Mouse (Mus musculus): ENCODE results near the gene Ctbp2. TPM values are rescaled to one million over a fixed set of nuclear protein-coding genes. Genes with fewer than 3 reads are reported as not detected.

Gene Ctbp2
- polyA plus RNA-seq, 1 experiment from 2014 or later, result 75.7 TPM

DNA sequence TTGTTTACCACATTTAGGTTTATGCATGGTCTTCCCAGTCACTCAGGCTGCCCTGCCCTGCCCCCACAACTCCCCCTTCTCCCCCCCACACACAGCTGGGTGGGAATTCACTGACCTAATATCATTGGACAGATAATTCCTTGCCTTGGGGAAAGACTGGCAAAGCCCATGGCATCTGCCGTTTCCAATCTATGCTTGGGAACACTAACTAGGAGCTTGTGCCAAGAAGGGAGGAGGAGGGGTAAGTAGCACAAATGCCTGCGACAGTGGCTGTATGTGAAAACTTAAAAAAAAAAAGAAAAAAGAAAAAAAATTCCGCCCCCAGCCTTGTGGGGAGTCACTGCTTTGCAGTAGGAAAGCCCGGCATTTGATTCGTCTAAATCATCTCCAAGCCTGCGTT is 57.4 kb downstream of the Ctbp2 start:
- Histone ChIP-seq H3K36me3 (peaks cover 49% of the 10 kb centered on the region), H3K9me3 (no peaks in the 10 kb centered on the region), H3K4me3 (no peak overlapping the region), H3K27ac (0 out of 2 replicates have a peak overlapping the region, but pooled peaks have one; percentile 75), H3K4me1 (peaks cover 67% of the 10 kb centered on the region), H3K27me3 (ENCODE audit: insufficient read depth, poor library complexity, severe bottlenecking) (no peaks in the 10 kb centered on the region)
- DNase-seq (ENCODE audit: low spot score), result no peak
- 68% methylated on average over 6 of the region's 6 CpGs for WGBS

- peaks cover 81% of the 10 kb centered on the region for H3K4me1 ChIP-seq
- H3K9me3 ChIP-seq, result no peaks in the 10 kb centered on the region
- H3K27me3 ChIP-seq (ENCODE audit: insufficient read depth, poor library complexity, severe bottlenecking), result no peaks in the 10 kb centered on the region
- peaks cover 28% of the 10 kb centered on the region for H3K36me3 ChIP-seq
- H3K27ac ChIP-seq, result no peak overlapping the region
- DNase-seq (ENCODE audit: low spot score), result no peak
- H3K4me3 ChIP-seq, result no peak overlapping the region
- 80% methylated on average over 3 of the region's 3 CpGs for WGBS
Measured at GRCm38 (mm10) chr7:133062055-133062454, 62.1 kb downstream of the Ctbp2 start.

GRCm38 (mm10) chr7:133060170-133060569 is 64.0 kb downstream of the Ctbp2 start:
- 92% methylated on average over 6 of the region's 6 CpGs for whole genome bisulfite sequencing
- no peaks in the 10 kb centered on the region for H3K27me3 ChIP-seq (ENCODE audit: insufficient read depth, poor library complexity, severe bottlenecking)
- no peak overlapping the region; the same call in 1 of the 2 replicates for H3K27ac ChIP-seq
- peaks cover 28% of the 10 kb centered on the region for H3K36me3 ChIP-seq
- no peaks in the 10 kb centered on the region for H3K9me3 ChIP-seq
- no peak for DNase-seq (ENCODE audit: low spot score)
- no peak overlapping the region for H3K4me3 ChIP-seq
- H3K4me1 ChIP-seq, result peaks cover 74% of the 10 kb centered on the region

DNA sequence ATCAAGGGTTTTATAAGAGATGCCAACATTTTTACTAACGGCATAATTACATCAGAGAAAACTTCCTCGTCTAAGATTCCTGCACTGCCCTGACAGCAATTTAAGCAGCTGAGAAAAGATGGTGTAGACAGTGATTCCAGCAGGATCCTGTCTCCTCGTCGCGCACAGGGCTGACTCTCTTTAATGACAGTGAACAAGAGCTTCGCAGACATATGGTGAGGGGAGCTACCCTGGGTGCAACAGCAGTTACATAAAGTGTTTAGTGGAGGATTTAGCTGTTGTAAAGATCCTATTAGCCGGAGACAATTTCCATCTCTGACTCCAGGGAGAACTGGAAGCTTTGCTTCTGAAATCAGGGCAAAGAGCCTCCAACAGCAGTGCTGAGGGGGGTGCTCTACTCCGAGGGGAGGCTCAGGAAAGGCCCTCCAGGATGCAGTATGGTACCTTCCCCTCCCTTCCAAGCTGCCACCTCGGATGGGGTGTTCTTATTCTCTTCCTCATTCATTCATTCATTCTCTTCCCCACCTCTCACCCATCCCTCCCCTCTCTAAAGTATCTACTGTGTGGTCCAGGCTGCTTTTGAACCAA is 64.5 kb downstream of the Ctbp2 start:
- H3K27ac ChIP-seq, result peak overlapping the region; percentile 83
- no peak overlapping the region for H3K4me3 ChIP-seq
- no peak for DNase-seq (ENCODE audit: low spot score)
- 75% methylated on average over 9 of the region's 9 CpGs for WGBS
- no peaks in the 10 kb centered on the region for H3K27me3 ChIP-seq (ENCODE audit: insufficient read depth, poor library complexity, severe bottlenecking)
- H3K36me3 ChIP-seq, result peaks cover 28% of the 10 kb centered on the region
- no peaks in the 10 kb centered on the region for H3K9me3 ChIP-seq
- peaks cover 77% of the 10 kb centered on the region for H3K4me1 ChIP-seq

- whole genome bisulfite sequencing, result 52% methylated on average over 6 of the region's 6 CpGs
- H3K36me3 ChIP-seq, result peaks cover 26% of the 10 kb centered on the region
- H3K4me1 ChIP-seq, result peaks cover 77% of the 10 kb centered on the region
- no peak overlapping the region for H3K4me3 ChIP-seq
- H3K27ac ChIP-seq, result peak overlapping the region; percentile 83
- no peaks in the 10 kb centered on the region for H3K27me3 ChIP-seq (ENCODE audit: insufficient read depth, poor library complexity, severe bottlenecking)
- no peak for DNase-seq (ENCODE audit: low spot score)
- H3K9me3 ChIP-seq, result no peaks in the 10 kb centered on the region
Measured at GRCm38 (mm10) chr7:133059150-133059509, 65.0 kb downstream of the Ctbp2 start.

DNA sequence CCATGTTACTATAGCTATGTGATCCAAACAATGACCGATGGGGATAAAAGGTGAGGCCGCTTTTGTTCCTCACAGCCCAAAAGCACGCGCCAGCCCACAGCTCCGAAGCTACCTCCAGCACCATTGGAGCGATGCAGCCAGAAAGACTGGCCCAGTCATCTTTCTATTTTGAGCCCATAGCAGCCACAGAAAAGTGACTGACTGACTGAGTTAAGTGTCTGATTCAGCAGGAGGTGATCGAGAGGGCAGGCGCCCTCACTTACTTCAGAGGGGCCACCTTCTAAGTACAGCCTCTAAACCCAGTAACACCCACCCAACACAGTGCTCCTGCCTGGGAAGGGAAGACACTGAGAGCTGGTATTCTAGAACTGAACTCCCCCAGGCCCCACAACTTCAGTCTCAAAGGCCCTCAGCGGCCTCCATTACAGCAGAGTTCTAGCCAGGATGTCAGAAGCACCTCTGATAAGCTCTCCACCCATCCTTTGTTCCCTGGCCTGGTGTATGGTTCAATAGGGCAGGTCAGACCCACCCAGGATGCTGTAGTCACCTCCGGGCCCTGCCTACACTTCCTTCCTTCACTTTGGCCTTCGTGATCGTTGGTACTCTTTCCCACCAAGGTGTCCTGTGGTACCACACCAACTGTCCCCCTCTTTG is 65.5 kb downstream of the Ctbp2 start:
- peaks cover 74% of the 10 kb centered on the region for H3K4me1 ChIP-seq
- no peak for DNase-seq (ENCODE audit: low spot score)
- peaks cover 30% of the 10 kb centered on the region for H3K36me3 ChIP-seq
- H3K9me3 ChIP-seq, result no peaks in the 10 kb centered on the region
- 57% methylated on average over 12 of the region's 12 CpGs for WGBS
- H3K27me3 ChIP-seq (ENCODE audit: insufficient read depth, poor library complexity, severe bottlenecking), result no peaks in the 10 kb centered on the region
- H3K4me3 ChIP-seq, result peak overlapping the region; percentile 24; the same call in 1 of the 2 replicates
- peak overlapping the region; percentile 83 for H3K27ac ChIP-seq

- H3K27me3 ChIP-seq (ENCODE audit: insufficient read depth, poor library complexity, severe bottlenecking), result no peaks in the 10 kb centered on the region
- H3K4me1 ChIP-seq, result peaks cover 69% of the 10 kb centered on the region
- 0 out of 2 replicates have a peak overlapping the region, but pooled peaks have one; percentile 6 for H3K27ac ChIP-seq
- H3K36me3 ChIP-seq, result peaks cover 43% of the 10 kb centered on the region
- WGBS, result 94% methylated on average over 8 of the region's 8 CpGs
- no peak overlapping the region for H3K4me3 ChIP-seq
- no peaks in the 10 kb centered on the region for H3K9me3 ChIP-seq
- no peak for DNase-seq (ENCODE audit: low spot score)
Measured at GRCm38 (mm10) chr7:133056924-133057323, 67.2 kb downstream of the Ctbp2 start.

DNA sequence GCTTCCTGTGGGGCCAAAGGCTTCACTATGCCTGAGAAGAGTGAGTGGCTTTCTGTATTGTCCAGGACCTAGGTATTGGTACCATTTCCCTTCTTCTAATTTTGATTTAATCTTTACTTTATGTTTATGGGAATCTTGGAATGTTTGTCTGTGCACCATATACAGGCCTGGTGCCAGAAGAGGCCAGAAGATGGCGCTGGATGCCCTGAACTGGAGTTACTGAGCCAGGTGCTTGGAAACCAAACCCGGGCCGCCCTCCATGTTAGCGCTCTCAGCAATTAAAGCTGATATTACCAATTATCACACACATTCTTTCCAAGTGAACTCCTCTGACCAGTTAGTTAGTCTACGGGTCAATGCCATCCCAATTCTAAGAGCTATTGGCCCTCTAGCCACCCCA is 69.7 kb downstream of the Ctbp2 start:
- Histone ChIP-seq H3K27ac (no peak overlapping the region), H3K9me3 (no peaks in the 10 kb centered on the region), H3K4me1 (peaks cover 55% of the 10 kb centered on the region), H3K36me3 (peaks cover 54% of the 10 kb centered on the region), H3K4me3 (no peak overlapping the region), H3K27me3 (ENCODE audit: insufficient read depth, poor library complexity, severe bottlenecking) (no peaks in the 10 kb centered on the region)
- 87% methylated on average over 5 of the region's 5 CpGs for WGBS
- no peak for DNase-seq (ENCODE audit: low spot score)

DNA sequence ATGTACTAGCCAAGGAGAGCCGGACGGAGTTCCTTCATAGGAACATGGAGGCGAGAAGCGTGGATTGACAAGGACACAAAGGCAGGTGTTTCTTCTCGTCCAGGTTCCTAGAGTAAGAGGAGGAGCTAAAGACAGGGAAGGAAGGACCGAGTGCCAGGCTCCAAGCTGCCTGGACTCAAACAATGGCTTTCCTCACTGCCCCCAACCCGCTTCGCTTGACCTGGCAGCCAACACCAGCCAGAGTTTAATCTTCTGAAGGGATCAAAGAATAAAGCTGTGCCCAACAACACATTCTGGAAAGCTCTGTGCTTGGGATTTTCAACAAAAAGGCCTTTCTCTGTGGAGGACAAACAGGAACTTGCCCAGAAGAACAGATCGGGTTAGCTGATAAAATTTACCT is 70.4 kb downstream of the Ctbp2 start:
- H3K9me3 ChIP-seq, result no peaks in the 10 kb centered on the region
- peaks cover 54% of the 10 kb centered on the region for H3K36me3 ChIP-seq
- H3K27me3 ChIP-seq (ENCODE audit: insufficient read depth, poor library complexity, severe bottlenecking), result no peaks in the 10 kb centered on the region
- peaks cover 54% of the 10 kb centered on the region for H3K4me1 ChIP-seq
- no peak for DNase-seq (ENCODE audit: low spot score)
- WGBS, result 88% methylated on average over 9 of the region's 9 CpGs
- no peak overlapping the region for H3K4me3 ChIP-seq
- no peak overlapping the region for H3K27ac ChIP-seq

GRCm38 (mm10) chr7:133052819-133053218 is 71.3 kb downstream of the Ctbp2 start:
- peaks cover 54% of the 10 kb centered on the region for H3K4me1 ChIP-seq
- no peak overlapping the region for H3K4me3 ChIP-seq
- no peaks in the 10 kb centered on the region for H3K27me3 ChIP-seq (ENCODE audit: insufficient read depth, poor library complexity, severe bottlenecking)
- no peak overlapping the region for H3K27ac ChIP-seq
- H3K36me3 ChIP-seq, result peaks cover 54% of the 10 kb centered on the region
- H3K9me3 ChIP-seq, result no peaks in the 10 kb centered on the region
- WGBS, result 76% methylated on average over 8 of the region's 8 CpGs
- no peak for DNase-seq (ENCODE audit: low spot score)

DNA sequence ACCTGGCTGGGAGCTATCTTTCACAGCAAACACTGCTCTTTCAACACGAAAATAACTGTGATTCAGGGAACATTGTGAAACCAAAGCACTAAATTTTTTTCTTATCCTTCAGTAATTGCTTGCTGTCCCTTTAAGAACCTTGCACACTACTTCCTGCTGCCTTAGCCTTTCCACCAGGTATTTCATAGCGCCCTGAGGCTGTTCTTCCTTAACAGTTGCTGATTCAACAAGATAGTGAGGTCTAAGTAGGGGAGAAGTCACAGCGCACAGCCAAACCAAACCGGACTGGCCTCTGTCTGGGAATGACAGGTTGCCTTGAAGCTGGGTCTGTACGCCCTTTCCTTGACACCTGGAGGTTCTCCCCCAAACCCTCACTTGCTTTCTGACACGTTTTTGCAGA is 73.5 kb downstream of the Ctbp2 start:
- H3K27ac ChIP-seq, result no peak overlapping the region
- H3K4me1 ChIP-seq, result peaks cover 50% of the 10 kb centered on the region
- H3K9me3 ChIP-seq, result no peaks in the 10 kb centered on the region
- peaks cover 46% of the 10 kb centered on the region for H3K36me3 ChIP-seq
- H3K4me3 ChIP-seq, result no peak overlapping the region
- H3K27me3 ChIP-seq (ENCODE audit: insufficient read depth, poor library complexity, severe bottlenecking), result no peaks in the 10 kb centered on the region
- DNase-seq (ENCODE audit: low spot score), result no peak
- 60% methylated on average over 6 of the region's 6 CpGs for WGBS

- 71% methylated on average over 3 of the region's 3 CpGs for WGBS
- Histone ChIP-seq H3K27me3 (ENCODE audit: insufficient read depth, poor library complexity, severe bottlenecking) (no peaks in the 10 kb centered on the region), H3K4me1 (peaks cover 48% of the 10 kb centered on the region), H3K36me3 (peaks cover 30% of the 10 kb centered on the region), H3K9me3 (no peaks in the 10 kb centered on the region), H3K27ac (no peak overlapping the region; the same call in 1 of the 2 replicates), H3K4me3 (no peak overlapping the region)
- no peak for DNase-seq (ENCODE audit: low spot score)
Measured at GRCm38 (mm10) chr7:133048085-133048630, 76.0 kb downstream of the Ctbp2 start.

DNA sequence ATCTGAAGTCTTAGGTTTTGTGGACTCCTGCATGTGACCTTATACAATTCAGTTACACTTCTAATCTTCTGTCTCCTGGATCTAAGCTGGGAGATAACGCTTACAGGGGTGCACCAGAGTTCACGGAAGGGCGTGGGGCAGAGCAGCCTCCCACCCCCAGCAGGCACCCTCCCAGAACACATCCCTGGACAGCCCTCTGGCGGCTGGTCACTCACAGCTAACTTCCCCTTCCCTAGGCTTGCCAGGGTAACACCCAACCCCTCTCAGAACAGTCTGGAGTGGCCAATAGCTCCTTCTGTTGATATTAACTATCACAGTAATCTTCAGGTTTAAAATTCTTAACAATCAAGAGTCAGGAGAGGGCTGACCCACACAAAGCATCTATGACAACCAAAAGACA is 76.9 kb downstream of the Ctbp2 start:
- no peaks in the 10 kb centered on the region for H3K27me3 ChIP-seq (ENCODE audit: insufficient read depth, poor library complexity, severe bottlenecking)
- no peaks in the 10 kb centered on the region for H3K9me3 ChIP-seq
- H3K27ac ChIP-seq, result no peak overlapping the region
- peaks cover 21% of the 10 kb centered on the region for H3K36me3 ChIP-seq
- H3K4me1 ChIP-seq, result peaks cover 49% of the 10 kb centered on the region
- H3K4me3 ChIP-seq, result no peak overlapping the region
- no peak for DNase-seq (ENCODE audit: low spot score)
- WGBS, result 77% methylated on average over 4 of the region's 4 CpGs

Data from heart, embryonic 10.5 days (tissue).